Mouse (Mus musculus) splenic B cell, adult 2 months (primary cell): ENCODE data around the gene Pfkfb3.
A peak's percentile ranks its signal among the peaks of the same experiment; 100 is the strongest.

ENCODE experiments used
- DNase-seq: peaks from one replicate; pipeline ENCODE4 v3.0.0-alpha.2; 2011; ENCODE audit warnings: low read depth, low spot score
- H3K27me3 ChIP-seq: 2 replicates; pipeline ENCODE4 v1.6.1; 2012; ENCODE audit warnings: mild to moderate bottlenecking, low read length, moderate library complexity, mixed read lengths; ENCODE audit not compliant: control insufficient read depth, poor library complexity, insufficient read depth, severe bottlenecking
- H3K36me3 ChIP-seq: 2 replicates; pipeline ENCODE4 v1.6.1; 2012; ENCODE audit warnings: mild to moderate bottlenecking, low read length, moderate library complexity, mixed read lengths; ENCODE audit not compliant: control insufficient read depth, poor library complexity, insufficient read depth, severe bottlenecking

Pfkfb3 gene

GRCm38 (mm10) chr2:11448711-11449110 lies 105.2 kb downstream of the Pfkfb3 start:
- Histone ChIP-seq H3K27me3 (no peaks in the 10 kb centered on the region), H3K36me3 (no peaks in the 10 kb centered on the region)
- no peak for DNase-seq

GRCm38 (mm10) chr2:11447865-11448264 lies 106.0 kb downstream of the Pfkfb3 start:
- Histone ChIP-seq H3K36me3 (no peaks in the 10 kb centered on the region), H3K27me3 (no peaks in the 10 kb centered on the region)
- DNase-seq, result no peak

DNA sequence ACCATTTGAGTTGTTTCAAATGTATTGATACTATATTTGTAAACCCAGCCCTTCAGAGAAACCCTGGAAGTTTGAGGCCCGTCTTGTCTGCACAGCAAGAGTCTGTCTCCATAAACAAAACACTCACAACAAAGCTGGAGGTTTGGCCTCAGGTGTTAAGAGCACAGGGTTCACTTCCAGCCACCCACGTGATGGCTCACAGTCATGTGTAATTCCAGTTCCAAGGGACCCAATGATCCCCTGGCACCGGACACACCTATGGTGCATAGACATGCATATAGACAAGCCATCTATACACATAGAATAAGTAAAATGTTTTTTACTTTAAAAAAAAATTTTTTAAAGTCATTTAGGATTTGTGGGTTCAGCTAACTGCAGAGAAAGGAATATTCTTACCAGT lies 108.2 kb downstream of the Pfkfb3 start:
- DNase-seq, result no peak
- no peaks in the 10 kb centered on the region for H3K36me3 ChIP-seq
- no peaks in the 10 kb centered on the region for H3K27me3 ChIP-seq

DNA sequence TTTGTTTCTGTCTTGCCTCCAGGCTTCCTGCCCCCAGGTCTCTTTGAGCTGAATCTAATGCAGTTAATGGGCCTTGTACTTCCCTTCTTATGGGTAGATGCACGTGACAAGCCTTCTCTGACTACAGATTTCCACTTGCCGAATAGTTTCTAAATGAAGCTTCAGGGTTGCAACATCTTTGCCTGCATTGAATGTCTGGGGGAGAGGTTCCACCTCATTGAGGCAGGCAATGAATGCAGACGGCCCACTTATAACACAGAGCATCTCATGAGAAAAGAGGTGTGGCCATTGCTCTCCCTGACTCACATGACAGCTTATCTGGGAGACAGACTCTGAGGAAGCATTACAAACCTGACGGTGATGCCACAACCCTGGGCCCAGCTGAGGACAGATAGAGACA lies 112.0 kb downstream of the Pfkfb3 start:
- DNase-seq, result peak; percentile 20
- no peaks in the 10 kb centered on the region for H3K27me3 ChIP-seq
- no peaks in the 10 kb centered on the region for H3K36me3 ChIP-seq

DNA sequence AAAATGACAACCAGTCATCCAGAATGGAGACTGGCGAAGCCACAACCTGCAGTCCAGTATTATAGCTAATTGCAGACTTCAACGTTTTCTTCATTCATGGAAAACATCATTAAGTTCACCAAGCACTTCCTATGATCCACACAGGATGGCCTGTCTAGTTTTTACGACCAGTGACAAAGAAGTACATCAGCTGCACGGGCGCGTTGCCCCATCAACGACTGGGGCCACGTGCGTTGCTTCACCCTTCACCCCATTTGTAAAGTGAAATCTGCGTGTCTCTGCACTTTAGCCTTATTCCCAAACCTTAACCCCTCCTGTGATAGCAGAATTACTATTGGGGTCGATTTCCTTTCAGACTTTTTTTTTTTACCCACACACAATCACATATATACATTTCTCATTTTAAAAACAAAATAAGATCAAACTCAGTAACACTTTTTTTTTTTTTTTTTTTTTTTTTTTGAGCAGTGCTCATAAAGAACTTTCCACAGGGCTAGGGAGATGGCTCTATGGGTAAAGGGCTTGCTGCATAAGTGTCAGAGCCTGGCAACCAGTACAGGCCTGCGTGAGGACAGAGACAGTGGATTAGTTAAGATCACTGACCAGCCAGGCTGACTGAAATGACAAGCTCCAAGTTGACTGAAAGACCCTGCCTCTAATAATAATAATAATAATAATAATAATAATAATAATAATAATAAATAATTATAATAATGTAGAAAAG lies 115.5 kb downstream of the Pfkfb3 start:
- Histone ChIP-seq H3K27me3 (no peaks in the 10 kb centered on the region), H3K36me3 (no peaks in the 10 kb centered on the region)
- no peak for DNase-seq

GRCm38 (mm10) chr2:11436353-11436752 lies 117.5 kb downstream of the Pfkfb3 start:
- DNase-seq, result no peak
- Histone ChIP-seq H3K36me3 (no peaks in the 10 kb centered on the region), H3K27me3 (no peaks in the 10 kb centered on the region)

DNA sequence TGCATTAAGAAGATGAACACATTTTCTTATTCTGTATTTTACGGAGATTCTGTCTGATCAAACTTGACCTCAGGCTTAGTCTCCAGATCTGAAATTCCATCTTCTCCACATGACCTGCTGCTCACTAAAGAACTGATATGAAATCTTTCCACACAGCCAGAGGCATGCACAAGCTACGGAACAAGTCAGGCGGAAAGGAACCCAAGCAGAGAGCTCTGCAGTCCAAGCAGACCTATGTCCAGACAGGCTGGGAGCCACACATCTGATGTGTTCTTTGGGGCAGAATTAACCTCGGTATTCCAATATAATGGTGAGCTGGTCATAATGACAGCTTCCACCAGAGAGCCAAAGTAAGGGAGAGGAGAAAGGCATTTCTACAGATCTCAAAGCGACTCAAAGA lies 120.5 kb downstream of the Pfkfb3 start:
- H3K27me3 ChIP-seq, result no peaks in the 10 kb centered on the region
- DNase-seq, result no peak
- H3K36me3 ChIP-seq, result no peaks in the 10 kb centered on the region

- no peaks in the 10 kb centered on the region for H3K27me3 ChIP-seq
- peak; percentile 7 for DNase-seq
These were observed 124.3 kb downstream of the Pfkfb3 start for GRCm38 (mm10) chr2:11429538-11429937.

GRCm38 (mm10) chr2:11428621-11429020 lies 125.3 kb downstream of the Pfkfb3 start:
- H3K27me3 ChIP-seq, result no peaks in the 10 kb centered on the region
- H3K36me3 ChIP-seq, result no peaks in the 10 kb centered on the region
- DNase-seq, result no peak

More at GRCm38 (mm10) chr2:11429538-11429937, 124.3 kb downstream of the Pfkfb3 start:
- H3K36me3 ChIP-seq, result no peaks in the 10 kb centered on the region

- no peak for DNase-seq
- H3K36me3 ChIP-seq, result no peaks in the 10 kb centered on the region
- H3K27me3 ChIP-seq, result no peaks in the 10 kb centered on the region
These were observed 126.3 kb downstream of the Pfkfb3 start for GRCm38 (mm10) chr2:11427596-11427995.

GRCm38 (mm10) chr2:11426379-11426778 lies 127.5 kb downstream of the Pfkfb3 start:
- no peak for DNase-seq
- no peaks in the 10 kb centered on the region for H3K27me3 ChIP-seq
- no peaks in the 10 kb centered on the region for H3K36me3 ChIP-seq

DNA sequence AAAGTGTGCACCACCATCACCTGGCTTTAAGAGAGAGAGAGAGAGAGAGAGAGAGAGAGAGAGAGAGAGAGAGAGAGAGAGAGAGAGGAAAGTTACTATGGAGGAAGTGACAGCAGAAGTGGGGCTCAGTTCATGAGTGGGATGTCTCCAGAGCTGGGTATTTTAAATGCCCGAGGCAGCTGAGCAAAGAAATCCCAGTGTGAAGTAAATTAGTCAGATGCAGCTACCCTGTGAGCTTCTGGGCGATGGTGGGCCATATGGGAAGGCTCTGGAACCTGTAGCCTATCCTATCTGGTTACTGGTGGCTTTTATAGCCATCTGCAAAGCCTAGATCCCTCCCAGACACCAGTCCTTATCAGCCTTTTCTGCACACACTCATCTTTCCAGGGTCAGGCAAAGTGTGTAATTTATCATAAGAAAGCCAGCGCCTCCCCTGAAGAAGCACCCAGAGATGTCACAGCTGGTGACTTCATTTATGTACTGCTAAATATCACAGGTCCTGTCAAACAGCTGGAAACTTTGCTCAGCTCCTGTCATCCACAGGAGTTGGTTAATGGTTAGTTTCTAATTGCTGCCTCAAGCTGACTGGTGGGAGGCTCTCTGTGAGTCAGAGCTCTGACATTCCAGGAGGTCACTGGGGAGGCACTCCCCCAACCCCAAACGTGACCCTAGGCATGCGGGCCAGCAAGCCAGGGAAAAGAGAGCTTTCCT lies 128.3 kb downstream of the Pfkfb3 start:
- Histone ChIP-seq H3K27me3 (no peaks in the 10 kb centered on the region), H3K36me3 (no peaks in the 10 kb centered on the region)
- DNase-seq, result no peak

DNA sequence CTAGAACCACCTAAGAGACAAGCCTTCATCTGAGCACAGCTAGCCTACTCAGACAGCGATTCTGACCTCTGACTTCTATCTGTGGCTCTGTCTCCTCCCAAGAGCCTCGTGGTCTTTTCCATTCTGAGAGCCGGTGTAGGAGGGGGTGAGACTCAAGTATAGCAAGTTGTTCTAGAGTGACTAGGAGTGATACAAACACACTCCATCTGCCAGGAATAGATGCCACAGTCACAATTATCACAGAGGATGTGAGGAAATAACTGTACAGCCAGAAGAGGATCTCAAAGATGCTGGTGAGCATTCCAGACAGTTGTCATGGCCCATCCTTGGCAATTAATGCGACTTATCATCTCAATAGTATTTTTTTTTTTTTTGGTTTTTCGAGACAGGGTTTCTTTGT lies 129.6 kb downstream of the Pfkfb3 start:
- H3K36me3 ChIP-seq, result no peaks in the 10 kb centered on the region
- H3K27me3 ChIP-seq, result no peaks in the 10 kb centered on the region
- DNase-seq, result no peak

DNA sequence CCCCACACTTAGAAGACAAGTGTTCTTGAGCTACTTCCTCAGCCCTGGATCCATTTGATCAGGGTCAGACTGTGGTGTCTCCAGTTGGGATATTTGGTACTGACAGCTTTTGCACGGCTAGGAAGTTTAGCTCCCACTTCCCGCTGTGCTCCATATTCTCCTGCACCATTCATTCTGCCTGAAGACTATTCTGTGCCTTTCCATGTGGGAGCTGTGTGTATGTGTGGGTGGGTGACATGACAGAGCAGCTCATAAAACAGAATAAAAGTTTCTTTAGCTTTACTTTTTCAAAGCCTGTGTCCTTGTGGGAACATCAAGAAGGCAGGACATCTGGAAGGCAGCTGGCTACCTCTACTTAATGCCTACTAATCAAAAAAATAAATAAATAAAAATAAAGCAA lies 130.5 kb downstream of the Pfkfb3 start:
- H3K27me3 ChIP-seq, result no peaks in the 10 kb centered on the region

DNA sequence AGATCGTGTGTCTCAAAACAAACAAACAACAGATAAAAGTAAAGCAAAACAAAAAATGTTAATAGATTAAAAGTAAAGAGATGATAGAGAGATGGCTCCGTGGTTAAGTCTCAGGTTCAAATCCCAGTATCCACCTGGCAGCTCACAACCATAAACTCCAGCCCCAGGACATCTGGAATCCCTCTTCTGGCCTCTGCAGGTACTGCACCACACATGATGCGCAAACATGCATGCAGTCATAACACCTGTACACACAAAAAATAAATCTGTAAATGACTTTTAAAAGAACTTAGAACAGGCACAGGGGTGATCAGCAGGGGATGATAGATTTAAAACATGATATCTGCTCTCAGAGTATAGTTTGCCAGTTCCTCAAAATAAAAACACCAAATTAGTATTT lies 131.5 kb downstream of the Pfkfb3 start:
- peak; percentile 30 for DNase-seq
- no peaks in the 10 kb centered on the region for H3K27me3 ChIP-seq
- no peaks in the 10 kb centered on the region for H3K36me3 ChIP-seq

More for the DNA sequence above, 130.5 kb downstream of the Pfkfb3 start:
- no peaks in the 10 kb centered on the region for H3K36me3 ChIP-seq
- no peak for DNase-seq
